Comparison of ENCODE assay signal across 23 mouse cellular contexts in genomic region chr10:41189392-41189791, GRCm38 (mm10).
DNase-seq lines count a peak whose midpoint lies in the region; ATAC-seq and TF ChIP-seq lines count a peak whose summit lies in the region.
"Had no signal": no experiment of that assay in that cellular context is flagged by ENCODE, and none has a peak within 500 bp of the region (broad histone marks: within the 10 kb centered on the region; RNA-seq: fewer than 3 reads in every experiment).

No protein-coding gene starts in this region.

- no peaks in the 10 kb centered on the region for H3K27me3 ChIP-seq in intestine, embryonic 15.5 days (replicated peaks)
- H3K27me3 ChIP-seq in intestine, postnatal 0 days (replicated peaks; ENCODE audit: control insufficient read depth, insufficient read depth, low read length) = no peaks in the 10 kb centered on the region
- H3K27me3 ChIP-seq in liver, embryonic 13.5 days = no peaks in the 10 kb centered on the region
- no peaks in the 10 kb centered on the region for H3K27me3 ChIP-seq in stomach, embryonic 15.5 days (replicated peaks)
- H3K27me3 ChIP-seq: embryonic facial prominence, embryonic 15.5 days; hindbrain, embryonic 12.5 days; midbrain, embryonic 15.5 days; Patski had no signal

- no peak for TF ChIP-seq CTCF in intestine, postnatal 0 days (IDR thresholded peaks at IDR 0.05; ENCODE audit: low read depth)

- DNase-seq in liver, embryonic 13.5 days = peak; percentile 72
- no peak for DNase-seq in testis, postnatal 14 days (ENCODE audit: low spot score)
- no peak for DNase-seq in left cerebral cortex, adult 9 months (ENCODE audit: low spot score in 2 of 2)
- DNase-seq: adrenal gland, postnatal 36 days; cerebellum, adult 9-11 months; embryo, embryonic 11 days; gastrocnemius, postnatal 36 days; heart, postnatal 10 days; layer of hippocampus, postnatal 36 days; left cerebral cortex, postnatal 4 days; lung, adult 2 months; retina, postnatal 1 day had no signal

- H3K4me2 ChIP-seq in intestine, embryonic 15.5 days (replicated peaks) = no peak overlapping the region
- H3K4me2 ChIP-seq in intestine, postnatal 0 days (replicated peaks; ENCODE audit: low read depth) = no peak overlapping the region
- H3K4me2 ChIP-seq in liver, embryonic 13.5 days = peak overlapping the region; percentile 36
- H3K4me2 ChIP-seq in stomach, embryonic 15.5 days = no peak overlapping the region
- H3K4me2 ChIP-seq: embryonic facial prominence, embryonic 15.5 days; hindbrain, embryonic 12.5 days; midbrain, embryonic 15.5 days had no signal

- H3K4me3 ChIP-seq in intestine, embryonic 15.5 days (replicated peaks) = no peak overlapping the region
- no peak overlapping the region for H3K4me3 ChIP-seq in intestine, postnatal 0 days (ENCODE audit: low read depth, low read length)
- H3K4me3 ChIP-seq in liver, embryonic 13.5 days (replicated peaks) = no peak overlapping the region
- H3K4me3 ChIP-seq in stomach, embryonic 15.5 days (replicated peaks) = no peak overlapping the region
- H3K4me3 ChIP-seq: embryonic facial prominence, embryonic 15.5 days; hindbrain, embryonic 12.5 days; midbrain, embryonic 15.5 days had no signal

- 69% methylated on average over 3 of the region's 3 CpGs for WGBS in intestine, embryonic 15.5 days
- 68% methylated on average over 3 of the region's 3 CpGs for WGBS in intestine, postnatal 0 days
- WGBS in liver, embryonic 13.5 days (ENCODE audit: insufficient replicate concordance) = 18% methylated on average over 3 of the region's 3 CpGs
- 69% methylated on average over 3 of the region's 3 CpGs for WGBS in stomach, embryonic 15.5 days

- peak; percentile 36; the same call in 1 of the 2 replicates for ATAC-seq in intestine, embryonic 15.5 days
- ATAC-seq in intestine, postnatal 0 days = no peak
- peak; percentile 99 for ATAC-seq in erythroblast, adult 5-6 weeks (replicated peaks; ENCODE audit: low FRiP score, poor library complexity, severe bottlenecking)
- ATAC-seq in liver, embryonic 13.5 days (ENCODE audit: low read depth) = peak; percentile 100
- ATAC-seq in stomach, embryonic 15.5 days (ENCODE audit: insufficient read depth, low FRiP score, low read depth) = peak; percentile 93
- ATAC-seq: activated CD4-positive, CD25-positive, alpha-beta regulatory T cell, adult 4 months; forebrain, embryonic 14.5 days; inflammation-experienced regulatory T-cells, adult 6 months; midbrain, embryonic 15.5 days; Patski had no signal

- H3K9ac ChIP-seq in intestine, embryonic 15.5 days = no peak overlapping the region
- no peak overlapping the region for H3K9ac ChIP-seq in intestine, postnatal 0 days (ENCODE audit: low read depth, low read length)
- H3K9ac ChIP-seq in liver, embryonic 13.5 days = peak overlapping the region; percentile 59
- H3K9ac ChIP-seq in stomach, embryonic 15.5 days = no peak overlapping the region
- H3K9ac ChIP-seq: embryonic facial prominence, embryonic 15.5 days; hindbrain, embryonic 12.5 days; midbrain, embryonic 15.5 days had no signal

- H3K9me3 ChIP-seq in intestine, embryonic 15.5 days = no peaks in the 10 kb centered on the region
- H3K9me3 ChIP-seq in intestine, postnatal 0 days (ENCODE audit: control insufficient read depth) = no peaks in the 10 kb centered on the region
- no peaks in the 10 kb centered on the region for H3K9me3 ChIP-seq in liver, embryonic 13.5 days (replicated peaks)
- no peaks in the 10 kb centered on the region for H3K9me3 ChIP-seq in stomach, embryonic 15.5 days
- H3K9me3 ChIP-seq: embryonic facial prominence, embryonic 15.5 days; hindbrain, embryonic 12.5 days; midbrain, embryonic 15.5 days had no signal

- no peak overlapping the region for H3K27ac ChIP-seq in intestine, embryonic 15.5 days
- no peak overlapping the region for H3K27ac ChIP-seq in intestine, postnatal 0 days (ENCODE audit: low read depth, low read length)
- peak overlapping the region; percentile 92 for H3K27ac ChIP-seq in liver, embryonic 13.5 days
- H3K27ac ChIP-seq in stomach, embryonic 15.5 days = no peak overlapping the region
- H3K27ac ChIP-seq: embryonic facial prominence, embryonic 15.5 days; hindbrain, embryonic 12.5 days; midbrain, embryonic 15.5 days had no signal

- H3K36me3 ChIP-seq in intestine, embryonic 15.5 days = no peaks in the 10 kb centered on the region
- no peaks in the 10 kb centered on the region for H3K36me3 ChIP-seq in intestine, postnatal 0 days (ENCODE audit: control insufficient read depth, insufficient read depth)
- no peaks in the 10 kb centered on the region for H3K36me3 ChIP-seq in liver, embryonic 13.5 days
- H3K36me3 ChIP-seq in stomach, embryonic 15.5 days = no peaks in the 10 kb centered on the region
- H3K36me3 ChIP-seq: embryonic facial prominence, embryonic 15.5 days; hindbrain, embryonic 12.5 days; midbrain, embryonic 15.5 days had no signal

- H3K4me1 ChIP-seq in intestine, embryonic 15.5 days (replicated peaks) = no peaks in the 10 kb centered on the region
- no peaks in the 10 kb centered on the region for H3K4me1 ChIP-seq in intestine, postnatal 0 days (replicated peaks; ENCODE audit: control insufficient read depth, insufficient read depth, low read length)
- peaks cover 30% of the 10 kb centered on the region for H3K4me1 ChIP-seq in liver, embryonic 13.5 days (replicated peaks)
- no peaks in the 10 kb centered on the region for H3K4me1 ChIP-seq in stomach, embryonic 15.5 days
- H3K4me1 ChIP-seq: embryonic facial prominence, embryonic 15.5 days; hindbrain, embryonic 12.5 days; midbrain, embryonic 15.5 days had no signal
